Mouse (Mus musculus): ENCODE results near the gene Elfn1. TPM values are rescaled to one million over a fixed set of nuclear protein-coding genes. Genes with fewer than 3 reads are reported as not detected.

The Elfn1 gene
- total RNA-seq (2014; rRNA removed) (26.0 and 45.1 TPM in 2 replicates), polyA plus RNA-seq (2015; fragmentation: Nextera tagmentation; extraction: Ambion mirVana) (2.3 and 3.3 TPM in 2 replicates)

GRCm38 (mm10) chr5:139907714-139908242 is at the start of gene Elfn1:
Elfn1 (plus strand) TSS chr5:139907943.
- under 1% methylated on average over 30 of the region's 33 CpGs for WGBS
- DNase-seq (ENCODE audit: low spot score) (peak; percentile 38), ATAC-seq (peak; percentile 18; the same call in 1 of the 2 replicates)
- peaks cover 18% of the 10 kb centered on the region for H3K4me1 ChIP-seq (ENCODE audit: insufficient read depth, low read length)
- peak within 1 kb of the TSS; percentile 68 for H3K9ac ChIP-seq (replicated peaks; ENCODE audit: low read length)
- peaks cover 11% of the 10 kb centered on the region for H3K27me3 ChIP-seq (ENCODE audit: insufficient read depth, low read length)
- H3K27ac ChIP-seq: peak within 1 kb of the TSS; percentile 26; the same call in 1 of the 2 replicates
- no peak for TF ChIP-seq CTCF (IDR thresholded peaks at IDR 0.05; ENCODE audit: low read depth)
- H3K36me3 ChIP-seq (ENCODE audit: insufficient read depth, low read length): no peaks in the 10 kb centered on the region
- H3K9me3 ChIP-seq (ENCODE audit: low read length): no peaks in the 10 kb centered on the region
- H3K4me3 ChIP-seq (ENCODE audit: low read length): peak within 1 kb of the TSS; percentile 56
- peak within 1 kb of the TSS; percentile 91 for H3K4me2 ChIP-seq (ENCODE audit: low read depth, low read length)

GRCm38 (mm10) chr5:139860328-139861104 is 47.2 kb upstream of the Elfn1 start:
- H3K27me3 ChIP-seq (ENCODE audit: insufficient read depth, low read length): no peaks in the 10 kb centered on the region
- H3K36me3 ChIP-seq (ENCODE audit: insufficient read depth, low read length): no peaks in the 10 kb centered on the region
- no peaks in the 10 kb centered on the region for H3K9me3 ChIP-seq (ENCODE audit: low read length)
- no peak overlapping the region for H3K27ac ChIP-seq
- peak overlapping the region; percentile 14; the same call in 1 of the 2 replicates for H3K4me2 ChIP-seq (ENCODE audit: low read depth, low read length)
- TF ChIP-seq CTCF (IDR thresholded peaks at IDR 0.05; ENCODE audit: low read depth): no peak
- WGBS: 13% methylated on average over 15 of the region's 15 CpGs
- H3K9ac ChIP-seq (replicated peaks; ENCODE audit: low read length): no peak overlapping the region; the same call in 1 of the 2 replicates
- ATAC-seq (peak; percentile 83), DNase-seq (ENCODE audit: low spot score) (peak; percentile 69)
- H3K4me3 ChIP-seq (ENCODE audit: low read length): no peak overlapping the region
- no peaks in the 10 kb centered on the region for H3K4me1 ChIP-seq (ENCODE audit: insufficient read depth, low read length)

GRCm38 (mm10) chr5:139862759-139863158 is 45.0 kb upstream of the Elfn1 start:
- WGBS: 21% methylated on average over 4 of the region's 4 CpGs
- Histone ChIP-seq H3K9me3 (ENCODE audit: low read length) (no peaks in the 10 kb centered on the region), H3K4me2 (ENCODE audit: low read depth, low read length) (no peak overlapping the region), H3K4me3 (ENCODE audit: low read length) (no peak overlapping the region), H3K27me3 (ENCODE audit: insufficient read depth, low read length) (no peaks in the 10 kb centered on the region), H3K9ac (replicated peaks; ENCODE audit: low read length) (no peak overlapping the region), H3K27ac (no peak overlapping the region), H3K4me1 (ENCODE audit: insufficient read depth, low read length) (no peaks in the 10 kb centered on the region), H3K36me3 (ENCODE audit: insufficient read depth, low read length) (no peaks in the 10 kb centered on the region)
- ATAC-seq (no peak), DNase-seq (ENCODE audit: low spot score) (peak; percentile 80)
- TF ChIP-seq CTCF (IDR thresholded peaks at IDR 0.05; ENCODE audit: low read depth): no peak

GRCm38 (mm10) chr5:139870886-139871285 is 36.9 kb upstream of the Elfn1 start:
- no peaks in the 10 kb centered on the region for H3K4me1 ChIP-seq (ENCODE audit: insufficient read depth, low read length)
- H3K27ac ChIP-seq: no peak overlapping the region
- no peaks in the 10 kb centered on the region for H3K9me3 ChIP-seq (ENCODE audit: low read length)
- ATAC-seq: no peak
- H3K9ac ChIP-seq (replicated peaks; ENCODE audit: low read length): no peak overlapping the region
- H3K36me3 ChIP-seq (ENCODE audit: insufficient read depth, low read length): no peaks in the 10 kb centered on the region
- 25% methylated on average over 4 of the region's 4 CpGs for WGBS
- no peak for TF ChIP-seq CTCF (IDR thresholded peaks at IDR 0.05; ENCODE audit: low read depth)
- no peak overlapping the region for H3K4me3 ChIP-seq (ENCODE audit: low read length)
- DNase-seq (ENCODE audit: low spot score): no peak
- H3K27me3 ChIP-seq (ENCODE audit: insufficient read depth, low read length): no peaks in the 10 kb centered on the region
- no peak overlapping the region for H3K4me2 ChIP-seq (ENCODE audit: low read depth, low read length)

GRCm38 (mm10) chr5:139871526-139871925 is 36.2 kb upstream of the Elfn1 start:
- Histone ChIP-seq H3K27me3 (ENCODE audit: insufficient read depth, low read length) (no peaks in the 10 kb centered on the region), H3K27ac (no peak overlapping the region), H3K9me3 (ENCODE audit: low read length) (no peaks in the 10 kb centered on the region), H3K4me1 (ENCODE audit: insufficient read depth, low read length) (no peaks in the 10 kb centered on the region), H3K36me3 (ENCODE audit: insufficient read depth, low read length) (no peaks in the 10 kb centered on the region), H3K4me3 (ENCODE audit: low read length) (no peak overlapping the region), H3K9ac (replicated peaks; ENCODE audit: low read length) (no peak overlapping the region), H3K4me2 (ENCODE audit: low read depth, low read length) (no peak overlapping the region)
- DNase-seq (ENCODE audit: low spot score): no peak
- 85% methylated on average over 1 of the region's 1 CpGs for WGBS
- TF ChIP-seq CTCF (IDR thresholded peaks at IDR 0.05; ENCODE audit: low read depth): no peak
- no peak for ATAC-seq

- Histone ChIP-seq H3K36me3 (ENCODE audit: insufficient read depth, low read length) (no peaks in the 10 kb centered on the region), H3K9ac (replicated peaks; ENCODE audit: low read length) (no peak overlapping the region), H3K9me3 (ENCODE audit: low read length) (no peaks in the 10 kb centered on the region), H3K4me3 (ENCODE audit: low read length) (no peak overlapping the region), H3K27me3 (ENCODE audit: insufficient read depth, low read length) (no peaks in the 10 kb centered on the region), H3K4me2 (ENCODE audit: low read depth, low read length) (no peak overlapping the region), H3K4me1 (ENCODE audit: insufficient read depth, low read length) (no peaks in the 10 kb centered on the region), H3K27ac (no peak overlapping the region)
- TF ChIP-seq CTCF (IDR thresholded peaks at IDR 0.05; ENCODE audit: low read depth): no peak
- 61% methylated on average over 7 of the region's 7 CpGs for WGBS
- ATAC-seq (no peak), DNase-seq (ENCODE audit: low spot score) (no peak)
Measured at GRCm38 (mm10) chr5:139877563-139877962, 30.2 kb upstream of the Elfn1 start.

GRCm38 (mm10) chr5:139879694-139880093 is 28.0 kb upstream of the Elfn1 start:
- H3K27ac ChIP-seq: no peak overlapping the region
- H3K27me3 ChIP-seq (ENCODE audit: insufficient read depth, low read length): no peaks in the 10 kb centered on the region
- H3K9ac ChIP-seq (replicated peaks; ENCODE audit: low read length): no peak overlapping the region
- no peak for ATAC-seq
- H3K36me3 ChIP-seq (ENCODE audit: insufficient read depth, low read length): no peaks in the 10 kb centered on the region
- no peaks in the 10 kb centered on the region for H3K4me1 ChIP-seq (ENCODE audit: insufficient read depth, low read length)
- 79% methylated on average over 5 of the region's 5 CpGs for WGBS
- TF ChIP-seq CTCF (IDR thresholded peaks at IDR 0.05; ENCODE audit: low read depth): no peak
- no peak overlapping the region for H3K4me3 ChIP-seq (ENCODE audit: low read length)
- no peak for DNase-seq (ENCODE audit: low spot score)
- H3K4me2 ChIP-seq (ENCODE audit: low read depth, low read length): no peak overlapping the region
- no peaks in the 10 kb centered on the region for H3K9me3 ChIP-seq (ENCODE audit: low read length)
